Mouse (Mus musculus): ENCODE measurements around the gene 1810043G02Rik.

Gene 1810043G02Rik

DNA sequence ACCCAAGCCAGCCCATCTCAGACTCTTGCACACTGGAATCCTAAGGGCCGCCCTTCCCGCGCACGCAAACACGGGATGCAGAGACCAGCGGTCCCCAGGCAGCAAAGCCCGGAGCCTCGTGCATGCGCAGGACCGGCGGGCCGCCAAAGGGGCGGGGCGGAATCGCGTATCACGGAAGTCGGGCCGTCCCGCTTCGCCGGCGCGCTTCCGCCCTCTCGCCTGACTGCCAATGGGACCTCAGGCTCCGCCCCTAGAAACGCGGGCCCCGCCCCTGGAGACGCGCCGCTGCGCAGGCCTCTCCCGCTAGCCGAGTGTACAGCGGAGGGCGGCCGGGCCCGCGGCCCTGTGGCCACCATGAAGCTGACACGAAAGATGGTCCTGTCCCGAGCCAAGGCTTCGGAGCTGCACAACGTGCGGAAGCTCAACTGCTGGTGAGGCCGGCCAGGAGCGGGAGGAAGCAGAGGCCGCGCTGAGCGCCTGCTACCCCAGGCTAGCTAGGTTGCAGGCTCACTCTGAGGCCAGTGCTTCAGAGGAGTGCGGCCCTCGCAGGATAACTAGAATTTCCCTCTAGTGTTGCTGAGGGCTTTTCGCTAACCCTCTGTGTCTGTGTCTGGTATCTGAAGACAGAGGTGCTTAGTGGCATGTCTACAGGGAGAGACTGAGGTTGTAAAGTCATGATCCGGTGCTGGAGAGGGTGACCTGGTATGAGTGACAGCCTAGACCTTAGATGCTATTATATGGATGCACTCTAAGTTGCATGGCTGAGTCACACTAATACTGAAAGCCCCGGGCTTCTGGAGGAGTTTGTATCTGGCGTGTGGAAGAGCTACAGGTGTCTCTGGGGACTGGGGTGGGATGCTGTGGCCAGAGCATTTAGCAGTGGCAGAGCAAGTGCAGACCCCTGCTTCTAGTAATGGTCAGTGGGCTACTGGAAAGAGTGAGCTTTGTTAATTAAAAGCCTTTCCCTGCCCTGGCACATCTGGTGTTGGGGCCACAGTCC is at the start of gene 1810043G02Rik:
Gene 1810043G02Rik, plus strand, starts transcription at position 174 of the 1,000 bp plus-strand sequence.
- TF ChIP-seq GATA4 (IDR thresholded peaks at IDR 0.05; ENCODE audit: insufficient replicate concordance, low read length): no peak

- no peak for TF ChIP-seq GATA4 (IDR thresholded peaks at IDR 0.05; ENCODE audit: insufficient replicate concordance, low read length)
These were observed 38.6 kb upstream of the 1810043G02Rik start for GRCm38 (mm10) chr10:77939685-77940084.

GRCm38 (mm10) chr10:77962725-77963124 is 15.6 kb upstream of the 1810043G02Rik start:
- no peak for TF ChIP-seq GATA4 (IDR thresholded peaks at IDR 0.05; ENCODE audit: insufficient replicate concordance, low read length)

- no peak for TF ChIP-seq GATA4 (IDR thresholded peaks at IDR 0.05; ENCODE audit: insufficient replicate concordance, low read length)
These were observed 14.4 kb upstream of the 1810043G02Rik start for GRCm38 (mm10) chr10:77963971-77964370.

- TF ChIP-seq GATA4 (IDR thresholded peaks at IDR 0.05; ENCODE audit: insufficient replicate concordance, low read length): no peak
These were observed 8.9 kb upstream of the 1810043G02Rik start for GRCm38 (mm10) chr10:77969274-77969972.

- TF ChIP-seq GATA4 (IDR thresholded peaks at IDR 0.05; ENCODE audit: insufficient replicate concordance, low read length): no peak
These were observed 8.4 kb upstream of the 1810043G02Rik start for GRCm38 (mm10) chr10:77969973-77970325.

GRCm38 (mm10) chr10:77970481-77970880 is 7.8 kb upstream of the 1810043G02Rik start, which contains the start of gene Trpm2:
Gene Trpm2, minus strand, starts transcription at chr10:77970563.
- TF ChIP-seq GATA4 (IDR thresholded peaks at IDR 0.05; ENCODE audit: insufficient replicate concordance, low read length): no peak

DNA sequence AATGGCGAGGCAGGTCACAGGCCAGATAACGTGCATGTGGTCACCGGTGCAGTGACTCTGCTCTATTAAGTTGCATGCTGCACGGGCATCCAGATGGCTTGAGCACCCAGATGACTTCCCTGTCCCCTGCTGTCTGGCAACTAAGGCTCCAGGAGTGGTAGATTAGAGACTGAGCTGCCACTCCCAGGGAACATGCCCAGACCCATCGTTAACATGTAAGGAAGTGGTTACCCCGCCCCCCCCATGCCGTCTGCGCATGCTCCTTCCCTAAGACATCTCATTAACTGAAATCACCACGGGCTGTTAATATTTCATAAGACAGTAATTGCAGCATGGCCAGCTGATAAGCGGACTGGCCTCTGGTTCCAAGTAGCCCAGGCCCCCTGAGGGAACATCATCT is 7.1 kb upstream of the 1810043G02Rik start:
- no peak for TF ChIP-seq GATA4 (IDR thresholded peaks at IDR 0.05; ENCODE audit: insufficient replicate concordance, low read length)

- TF ChIP-seq GATA4 (IDR thresholded peaks at IDR 0.05; ENCODE audit: insufficient replicate concordance, low read length): no peak
These were observed 6.4 kb upstream of the 1810043G02Rik start for GRCm38 (mm10) chr10:77971709-77972553.

- TF ChIP-seq GATA4 (IDR thresholded peaks at IDR 0.05; ENCODE audit: insufficient replicate concordance, low read length): no peak
These were observed 4.0 kb upstream of the 1810043G02Rik start for GRCm38 (mm10) chr10:77974323-77974722.

DNA sequence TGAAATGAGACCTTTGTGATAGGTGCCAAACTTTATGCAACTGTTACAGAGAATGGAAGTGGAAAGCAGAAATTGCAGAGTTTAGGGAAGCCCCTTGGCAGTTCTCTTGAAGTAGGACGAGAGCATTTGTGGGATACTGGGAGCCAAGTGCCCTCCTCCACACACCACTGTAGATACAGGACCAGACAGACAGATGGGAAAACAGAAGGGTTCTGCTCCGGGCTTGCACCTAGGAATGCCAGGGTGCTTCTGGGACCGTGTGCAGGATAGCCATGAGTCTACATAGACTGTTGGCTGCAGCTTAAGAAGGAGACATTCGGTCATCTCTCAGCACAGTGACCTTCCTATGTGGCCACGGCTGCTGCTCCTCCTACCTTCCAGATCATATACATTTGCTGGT is 3.5 kb upstream of the 1810043G02Rik start:
- TF ChIP-seq GATA4 (IDR thresholded peaks at IDR 0.05; ENCODE audit: insufficient replicate concordance, low read length): no peak

- no peak for TF ChIP-seq GATA4 (IDR thresholded peaks at IDR 0.05; ENCODE audit: insufficient replicate concordance, low read length)
These were observed 2.7 kb upstream of the 1810043G02Rik start for GRCm38 (mm10) chr10:77975653-77976052.

DNA sequence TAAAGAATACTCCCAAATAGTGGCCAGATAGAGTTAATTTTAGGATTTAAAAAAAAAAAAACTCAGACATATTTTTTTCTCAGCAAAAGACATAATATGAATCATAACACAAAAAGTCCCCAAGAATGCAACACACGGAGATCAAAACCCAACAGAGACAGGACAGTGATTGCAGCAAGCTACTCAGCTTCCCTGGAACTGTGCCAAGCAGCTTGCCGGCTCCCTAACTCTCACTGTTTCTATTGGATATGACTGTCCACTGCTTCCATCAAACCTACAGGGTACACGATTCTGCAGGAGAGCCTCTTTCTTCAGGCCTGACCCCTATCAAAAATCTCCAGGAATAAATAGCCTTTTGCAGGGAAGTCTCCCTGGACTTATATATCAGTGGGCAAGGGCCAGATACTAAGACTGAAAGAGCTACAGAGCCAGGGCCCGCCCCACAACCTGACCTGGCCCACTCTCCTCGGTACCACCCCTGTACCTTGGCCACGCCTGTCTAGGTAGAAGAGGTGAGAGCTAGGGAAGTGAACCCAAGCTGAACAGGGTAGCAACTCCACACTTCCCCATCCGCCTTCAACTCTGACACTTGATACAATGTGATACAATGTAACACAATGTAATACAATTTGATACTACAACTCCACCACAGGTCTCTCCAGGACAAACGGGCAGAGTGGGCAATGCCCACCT is 1.7 kb upstream of the 1810043G02Rik start:
- no peak for TF ChIP-seq GATA4 (IDR thresholded peaks at IDR 0.05; ENCODE audit: insufficient replicate concordance, low read length)

GRCm38 (mm10) chr10:77984660-77985059 is 6.3 kb downstream of the 1810043G02Rik start:
- no peak for TF ChIP-seq GATA4 (IDR thresholded peaks at IDR 0.05; ENCODE audit: insufficient replicate concordance, low read length)
